Mouse (Mus musculus) neural tube, embryonic 11.5 days (tissue): Measurements from ENCODE around the gene Gm42715. TPM values are rescaled to one million over a fixed set of nuclear protein-coding genes. Genes with fewer than 3 reads are reported as not detected.
"Not testable (repeated sequence)": the region's sequence is repeated elsewhere in the genome, so short reads cannot be mapped to it uniquely, and the experiment has no call there.

Source experiments
- ATAC-seq: fragments of 200-750 bp; cut with Nextera tagmentation; 2 replicates; pipeline ENCODE4 v1.8.0; 2017; ENCODE audit warnings: moderate number of reproducible peaks, mild to moderate bottlenecking, moderate TSS enrichment, moderate library complexity; ENCODE audit not compliant: insufficient read depth, low FRiP score, low TSS enrichment
- DNase-seq: peaks from one replicate; pipeline ENCODE4 v3.0.0-alpha.2; 2015; ENCODE audit warnings: low spot score
- H3K27ac ChIP-seq: fragments of 300-500 bp; sonication (generic); 2 replicates; pipeline ENCODE4 v1.5.1; 2014; ENCODE audit warnings: low read depth, mild to moderate bottlenecking, low read length
- H3K27me3 ChIP-seq: fragments of 300-500 bp; sonication (generic); 2 replicates; pipeline ENCODE4 v1.6.1; 2014; ENCODE audit warnings: mild to moderate bottlenecking, low read length, mixed read lengths; ENCODE audit not compliant: control insufficient read depth, insufficient read depth
- H3K36me3 ChIP-seq: fragments of 300-500 bp; sonication (generic); 2 replicates; pipeline ENCODE4 v1.6.1; 2014; ENCODE audit warnings: mild to moderate bottlenecking, low read length, moderate library complexity, mixed read lengths; ENCODE audit not compliant: control insufficient read depth, insufficient read depth
- H3K4me1 ChIP-seq: fragments of 300-500 bp; sonication (generic); 2 replicates; pipeline ENCODE4 v1.6.1; 2014; ENCODE audit warnings: low read length, mixed read lengths; ENCODE audit not compliant: control insufficient read depth, insufficient read depth
- H3K4me2 ChIP-seq: fragments of 300-500 bp; sonication (generic); 2 replicates; pipeline ENCODE4 v1.6.1; 2014; ENCODE audit warnings: low read depth, mild to moderate bottlenecking, moderate library complexity
- H3K4me3 ChIP-seq: fragments of 300-500 bp; sonication (generic); 2 replicates; pipeline ENCODE4 v1.5.1; 2014; ENCODE audit warnings: low read depth, low read length
- H3K9ac ChIP-seq: fragments of 300-500 bp; sonication (generic); 2 replicates; pipeline ENCODE4 v1.6.1; 2014; ENCODE audit warnings: mild to moderate bottlenecking, low read length
- H3K9me3 ChIP-seq: fragments of 300-500 bp; sonication (generic); 2 replicates; pipeline ENCODE4 v1.6.1; 2016; ENCODE audit warnings: low read length; ENCODE audit not compliant: control insufficient read depth
- WGBS: fragments of 180-500 bp; shearing (Covaris S2); extraction: QIAGEN DNeasy Blood & Tissue Kit; methylation state at CpG from one replicate; pipeline ENCODE4 v1.1.7; 2014; 5-methylcytosine and 5-hydroxymethylcytosine counted together
- polyA plus RNA-seq: library from polyadenylated mRNA; unstranded; fragments of >200 nt; fragmentation: Nextera tagmentation; extraction: Ambion mirVana; gene quantifications from 2 replicates; pipeline ENCODE4 v1.2.1, GENCODE M21; 2014

Gene Gm42715
- polyA plus RNA-seq, 1 experiment from 2014 or later = 18.4 TPM

GRCm38 (mm10) chr7:127489982-127490381 is 29.4 kb upstream of the Gm42715 start:
- Histone ChIP-seq H3K27me3 (no peaks in the 10 kb centered on the region), H3K9ac (no peak overlapping the region), H3K9me3 (no peaks in the 10 kb centered on the region), H3K4me1 (no peaks in the 10 kb centered on the region), H3K4me3 (no peak overlapping the region), H3K4me2 (no peak overlapping the region), H3K27ac (no peak overlapping the region), H3K36me3 (peaks cover 39% of the 10 kb centered on the region)
- whole genome bisulfite sequencing = 96% methylated on average over 7 of the region's 7 CpGs
- DNase-seq (no peak), ATAC-seq (no peak)

DNA sequence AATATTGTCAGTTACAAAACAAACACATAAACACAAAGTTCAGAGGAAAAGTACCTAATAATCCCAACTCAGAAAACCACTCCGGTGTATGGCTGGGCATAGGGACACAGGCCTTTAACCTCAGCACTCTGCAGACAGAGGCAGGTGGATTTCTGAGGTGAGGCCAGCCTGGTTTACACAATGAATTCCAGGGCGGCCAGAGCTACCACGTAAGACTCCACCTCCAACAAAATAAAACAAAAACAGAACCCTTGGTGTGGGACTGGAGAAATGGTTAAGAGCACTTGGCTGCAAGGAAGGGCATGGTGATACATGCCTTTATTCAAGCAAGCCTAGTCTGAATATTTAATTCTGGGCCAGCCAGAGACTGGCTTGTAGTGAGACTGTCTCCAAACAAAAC is 27.5 kb upstream of the Gm42715 start:
- Histone ChIP-seq H3K4me3 (no peak overlapping the region), H3K9ac (no peak overlapping the region), H3K36me3 (peaks cover 31% of the 10 kb centered on the region), H3K27me3 (no peaks in the 10 kb centered on the region), H3K27ac (no peak overlapping the region), H3K4me2 (no peak overlapping the region), H3K9me3 (no peaks in the 10 kb centered on the region), H3K4me1 (no peaks in the 10 kb centered on the region)
- DNase-seq (no peak), ATAC-seq (no peak)
- 88% methylated on average over 3 of the region's 3 CpGs for WGBS

GRCm38 (mm10) chr7:127494648-127495047 is 24.7 kb upstream of the Gm42715 start:
- Histone ChIP-seq H3K4me2 (no peak overlapping the region), H3K36me3 (peaks cover 17% of the 10 kb centered on the region), H3K27ac (no peak overlapping the region), H3K9me3 (no peaks in the 10 kb centered on the region), H3K4me3 (no peak overlapping the region), H3K4me1 (no peaks in the 10 kb centered on the region), H3K27me3 (no peaks in the 10 kb centered on the region), H3K9ac (no peak overlapping the region)
- ATAC-seq (no peak), DNase-seq (no peak)

DNA sequence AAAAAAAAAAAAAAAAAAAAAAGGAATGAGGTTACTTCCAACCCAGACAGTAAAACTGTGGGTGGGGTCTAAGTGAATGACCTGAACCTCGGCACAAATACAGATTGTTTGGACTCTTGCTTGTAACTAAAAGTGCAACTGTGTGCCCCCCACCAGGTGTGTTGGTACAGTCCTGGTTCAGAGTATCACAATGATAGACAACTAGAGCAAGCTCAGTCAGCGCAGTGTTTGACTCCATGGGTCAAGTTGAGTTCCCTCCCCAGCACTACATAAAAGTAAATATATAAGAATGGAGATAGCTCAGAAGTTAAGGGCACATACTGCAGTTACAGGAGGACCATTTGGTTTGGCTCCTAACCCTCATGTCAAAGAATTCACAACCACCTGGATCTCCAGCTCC is 22.0 kb upstream of the Gm42715 start:
- Histone ChIP-seq H3K36me3 (no peaks in the 10 kb centered on the region), H3K27ac (no peak overlapping the region), H3K4me1 (no peaks in the 10 kb centered on the region), H3K27me3 (no peaks in the 10 kb centered on the region), H3K4me2 (no peak overlapping the region), H3K9me3 (no peaks in the 10 kb centered on the region), H3K9ac (no peak overlapping the region), H3K4me3 (no peak overlapping the region)
- DNase-seq = no peak
- ATAC-seq = no peak
- 84% methylated on average over 2 of the region's 2 CpGs for WGBS

GRCm38 (mm10) chr7:127498407-127498806 is 21.0 kb upstream of the Gm42715 start:
- H3K9ac ChIP-seq = no peak overlapping the region
- no peak for ATAC-seq
- peak; percentile 47 for DNase-seq
- H3K4me2 ChIP-seq = no peak overlapping the region
- no peaks in the 10 kb centered on the region for H3K36me3 ChIP-seq
- H3K9me3 ChIP-seq = no peaks in the 10 kb centered on the region
- 39% methylated on average over 3 of the region's 3 CpGs for WGBS
- H3K4me1 ChIP-seq = no peaks in the 10 kb centered on the region
- H3K27me3 ChIP-seq = no peaks in the 10 kb centered on the region
- no peak overlapping the region for H3K27ac ChIP-seq
- H3K4me3 ChIP-seq = no peak overlapping the region

GRCm38 (mm10) chr7:127508291-127508690 is 11.1 kb upstream of the Gm42715 start:
- 96% methylated on average over 3 of the region's 3 CpGs for WGBS
- no peaks in the 10 kb centered on the region for H3K27me3 ChIP-seq
- ATAC-seq (no peak), DNase-seq (no peak)
- H3K4me3 ChIP-seq = no peak overlapping the region
- no peak overlapping the region for H3K4me2 ChIP-seq
- H3K36me3 ChIP-seq = no peaks in the 10 kb centered on the region
- no peaks in the 10 kb centered on the region; the same call in 1 of the 2 replicates for H3K4me1 ChIP-seq
- H3K27ac ChIP-seq = no peak overlapping the region
- H3K9me3 ChIP-seq = no peaks in the 10 kb centered on the region
- no peak overlapping the region for H3K9ac ChIP-seq

DNA sequence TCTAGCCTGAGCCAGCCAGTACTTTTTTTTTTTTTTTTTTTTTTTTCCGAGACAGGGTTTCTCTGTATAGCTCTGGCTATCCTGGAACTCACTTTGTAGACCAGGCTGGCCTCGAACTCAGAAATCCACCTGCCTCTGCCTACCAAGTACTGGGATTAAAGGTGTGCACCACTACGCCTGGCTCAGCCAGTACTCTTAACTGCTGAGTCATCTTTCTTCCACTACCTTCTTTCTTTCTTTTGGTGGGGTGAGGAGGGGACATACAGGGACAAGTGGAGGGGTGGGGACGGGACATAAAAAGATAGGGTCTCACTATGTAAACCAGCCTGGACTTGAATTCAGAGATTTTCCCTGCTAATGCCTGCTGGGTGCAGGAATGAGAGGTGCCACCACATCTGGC is 9.6 kb upstream of the Gm42715 start:
- not testable (repeated sequence) for H3K27ac ChIP-seq, ATAC-seq, DNase-seq, H3K27me3 ChIP-seq, H3K4me1 ChIP-seq, H3K4me2 ChIP-seq, H3K9me3 ChIP-seq, H3K4me3 ChIP-seq, H3K9ac ChIP-seq, H3K36me3 ChIP-seq
- 87% methylated on average over 3 of the region's 4 CpGs for WGBS

GRCm38 (mm10) chr7:127511241-127511640 is 8.1 kb upstream of the Gm42715 start:
- Histone ChIP-seq H3K36me3 (0 out of 2 replicates have a peak, but pooled peaks cover 2% of the 10 kb centered on the region), H3K27ac (no peak overlapping the region), H3K9me3 (no peaks in the 10 kb centered on the region), H3K4me2 (peak overlapping the region; percentile 38), H3K9ac (peak overlapping the region; percentile 89), H3K4me3 (peak overlapping the region; percentile 82), H3K4me1 (peaks cover 7% of the 10 kb centered on the region; the same call in 1 of the 2 replicates), H3K27me3 (no peaks in the 10 kb centered on the region)
- DNase-seq (no peak), ATAC-seq (no peak)
- WGBS = 43% methylated on average over 8 of the region's 8 CpGs

DNA sequence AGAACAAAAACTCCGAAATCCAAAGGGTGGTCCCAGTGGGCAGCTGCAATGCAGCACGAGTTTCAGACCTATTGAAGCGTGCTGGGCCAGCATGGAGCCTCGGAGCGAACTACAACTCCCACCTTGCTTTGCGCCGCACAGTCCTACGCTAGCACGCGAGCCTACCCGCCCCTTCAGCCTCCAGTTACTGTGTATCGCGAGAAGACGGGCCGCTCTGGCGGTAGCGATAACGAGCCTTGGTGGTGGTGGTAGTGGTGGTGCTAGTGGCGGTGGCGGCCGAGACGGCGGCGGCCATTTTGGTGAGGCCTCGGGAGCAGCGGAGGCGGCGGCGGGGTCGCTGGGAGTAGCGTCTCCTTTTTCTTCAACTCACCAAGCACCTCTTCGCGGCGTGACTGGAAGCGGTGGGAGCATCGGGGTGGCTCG is 7.6 kb upstream of the Gm42715 start, which contains the start of gene Srcap:
Srcap (plus strand) TSS at position 176 of the 423 bp plus-strand sequence.
- peak; percentile 97 for ATAC-seq
- Histone ChIP-seq H3K27me3 (no peaks in the 10 kb centered on the region), H3K9me3 (no peaks in the 10 kb centered on the region), H3K4me2 (peak within 1 kb of the TSS; percentile 40), H3K36me3 (0 out of 2 replicates have a peak, but pooled peaks cover 2% of the 10 kb centered on the region), H3K4me1 (peaks cover 7% of the 10 kb centered on the region; the same call in 1 of the 2 replicates), H3K27ac (peak within 1 kb of the TSS; percentile 97), H3K4me3 (peak within 1 kb of the TSS; percentile 82), H3K9ac (peak within 1 kb of the TSS; percentile 89)
- WGBS = 0% methylated on average over 37 of the region's 37 CpGs
- DNase-seq = peak; percentile 96
